Mouse (Mus musculus) bone marrow macrophage, adult 2 months (primary cell): ENCODE measurements around the gene Tec.

Experiments used
- CTCF ChIP-seq: IDR thresholded peaks from 2 replicates; pipeline ENCODE4 v1.5.1; 2012; ENCODE audit warnings: low read depth, mild to moderate bottlenecking, low read length, moderate library complexity
- POLR2A ChIP-seq: IDR thresholded peaks from 2 replicates; pipeline ENCODE4 v1.6.1; 2012; ENCODE audit warnings: mild to moderate bottlenecking, low read depth, low read length, borderline replicate concordance

DNA sequence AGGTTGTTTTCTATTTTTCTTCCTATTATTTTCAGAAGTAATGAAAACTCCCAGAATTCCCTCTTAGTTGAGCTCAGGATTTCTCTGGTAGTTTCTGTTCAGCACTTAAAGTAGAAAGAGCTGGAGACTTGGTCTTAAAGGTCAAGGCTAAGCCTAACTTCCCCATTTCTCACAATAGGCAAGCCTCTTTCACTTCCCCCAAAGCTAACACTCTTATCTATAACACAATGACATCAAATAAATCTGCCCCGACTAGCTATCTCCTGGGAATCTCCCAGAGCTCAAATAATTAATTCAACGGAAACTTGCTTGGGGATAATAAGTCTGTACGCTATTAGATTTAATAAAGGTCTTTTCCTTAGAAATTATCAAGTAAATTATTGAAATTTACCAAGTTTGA is 105.3 kb downstream of the Tec start:
- TF ChIP-seq POLR2A (no peak), CTCF (no peak)
